Mouse (Mus musculus) intestine, embryonic 15.5 days (tissue): Measurements from ENCODE around the gene Ttc28. TPM values are rescaled to one million over a fixed set of nuclear protein-coding genes. Genes with fewer than 3 reads are reported as not detected.

Experiments used
- ATAC-seq: fragments of 200-750 bp; cut with Nextera tagmentation; 2 replicates; pipeline ENCODE4 v1.8.0; 2017; ENCODE audit warnings: moderate TSS enrichment, moderate library complexity
- H3K27ac ChIP-seq: fragments of 300-500 bp; sonication (generic); 2 replicates; pipeline ENCODE4 v1.5.1; 2015; ENCODE audit warnings: mild to moderate bottlenecking, inconsistent platforms
- H3K27me3 ChIP-seq: fragments of 300-500 bp; sonication (generic); replicated peaks from 2 replicates; pipeline ENCODE4 v1.6.1; 2015; ENCODE audit warnings: inconsistent platforms
- H3K36me3 ChIP-seq: fragments of 300-500 bp; sonication (generic); 2 replicates; pipeline ENCODE4 v1.6.1; 2015; ENCODE audit warnings: inconsistent platforms
- H3K4me1 ChIP-seq: fragments of 300-500 bp; sonication (generic); replicated peaks from 2 replicates; pipeline ENCODE4 v1.6.1; 2015; ENCODE audit warnings: inconsistent platforms
- H3K4me2 ChIP-seq: fragments of 300-500 bp; sonication (generic); replicated peaks from 2 replicates; pipeline ENCODE4 v1.6.1; 2015; ENCODE audit warnings: mild to moderate bottlenecking, inconsistent platforms
- H3K4me3 ChIP-seq: fragments of 300-500 bp; sonication (generic); replicated peaks from 2 replicates; pipeline ENCODE4 v1.5.1; 2015; ENCODE audit warnings: inconsistent platforms
- H3K9ac ChIP-seq: fragments of 300-500 bp; sonication (generic); 2 replicates; pipeline ENCODE4 v1.6.1; 2015; ENCODE audit warnings: inconsistent platforms
- H3K9me3 ChIP-seq: fragments of 300-500 bp; sonication (generic); 2 replicates; pipeline ENCODE4 v1.6.1; 2016; ENCODE audit warnings: inconsistent platforms
- WGBS: fragments of 180-500 bp; shearing (Covaris S2); methylation state at CpG from one replicate; pipeline ENCODE4 v1.1.7; 2015; 5-methylcytosine and 5-hydroxymethylcytosine counted together
- polyA plus RNA-seq: library from polyadenylated mRNA; unstranded; fragments of >200 nt; fragmentation: Nextera tagmentation; extraction: Ambion mirVana; gene quantifications from 2 replicates; pipeline ENCODE4 v1.2.1, GENCODE M21; 2015

The Ttc28 gene
- polyA plus RNA-seq, 1 experiment from 2014 or later = 6.9 TPM

GRCm38 (mm10) chr5:111220679-111221380, 341.2 kb downstream of the Ttc28 start:
- Histone ChIP-seq H3K4me1 (peaks cover 28% of the 10 kb centered on the region), H3K27ac (peak overlapping the region; percentile 54; the same call in 1 of the 2 replicates)
- WGBS = 58% methylated on average over 16 of the region's 16 CpGs

DNA sequence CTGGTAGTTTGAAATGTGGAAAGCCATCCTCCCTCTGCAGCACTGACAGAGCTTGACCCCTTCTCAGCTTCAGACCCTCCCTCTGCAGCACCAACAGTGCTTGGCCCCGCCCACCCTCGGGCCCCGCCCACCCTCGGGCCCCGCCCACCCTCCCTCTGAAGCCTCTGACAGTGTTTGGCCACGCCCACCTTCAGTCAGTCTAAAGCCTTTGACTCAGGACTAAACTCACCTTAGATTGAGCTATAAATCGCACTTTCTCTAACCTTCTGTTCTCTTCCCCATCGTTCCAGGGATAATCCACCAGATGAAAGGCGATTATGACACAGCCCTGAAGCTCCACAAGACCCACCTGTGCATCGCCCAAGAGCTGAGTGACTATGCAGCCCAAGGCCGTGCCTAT, 343.2 kb downstream of the Ttc28 start:
- Histone ChIP-seq H3K9me3 (no peaks in the 10 kb centered on the region), H3K9ac (no peak overlapping the region), H3K4me1 (peaks cover 24% of the 10 kb centered on the region), H3K4me2 (no peak overlapping the region), H3K27ac (no peak overlapping the region), H3K27me3 (no peaks in the 10 kb centered on the region), H3K4me3 (no peak overlapping the region), H3K36me3 (0 out of 2 replicates have a peak, but pooled peaks cover 7% of the 10 kb centered on the region)
- no peak for ATAC-seq
- WGBS = 43% methylated on average over 11 of the region's 11 CpGs

More at GRCm38 (mm10) chr5:111220679-111221380, 341.2 kb downstream of the Ttc28 start:
- H3K4me3 ChIP-seq = no peak overlapping the region
- no peak for ATAC-seq
- no peaks in the 10 kb centered on the region for H3K9me3 ChIP-seq
- no peaks in the 10 kb centered on the region for H3K27me3 ChIP-seq
- no peak overlapping the region for H3K4me2 ChIP-seq
- no peak overlapping the region for H3K9ac ChIP-seq
- 0 out of 2 replicates have a peak, but pooled peaks cover 7% of the 10 kb centered on the region for H3K36me3 ChIP-seq

DNA sequence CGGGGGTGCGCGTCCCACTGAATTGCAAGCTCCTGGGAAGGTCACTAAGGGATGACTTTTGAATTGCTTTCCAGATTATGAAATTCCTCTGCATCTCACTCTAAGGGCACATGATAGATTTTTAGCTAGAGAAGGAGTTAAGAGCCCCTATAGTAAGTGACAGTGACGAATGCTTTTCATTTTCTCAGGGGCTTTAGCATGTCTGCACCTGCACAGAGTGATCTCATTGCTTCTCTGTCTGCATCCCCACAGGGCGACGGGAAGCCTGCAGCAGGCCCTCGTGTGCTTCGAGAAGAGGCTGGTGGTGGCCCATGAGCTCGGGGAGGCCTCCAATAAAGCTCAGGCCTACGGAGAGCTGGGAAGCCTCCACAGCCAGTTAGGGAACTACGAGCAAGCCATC, 345.7 kb downstream of the Ttc28 start:
- 76% methylated on average over 11 of the region's 11 CpGs for WGBS
- H3K4me3 ChIP-seq = no peak overlapping the region
- H3K4me2 ChIP-seq = no peak overlapping the region
- no peaks in the 10 kb centered on the region for H3K9me3 ChIP-seq
- 0 out of 2 replicates have a peak, but pooled peaks cover 7% of the 10 kb centered on the region for H3K36me3 ChIP-seq
- no peak overlapping the region for H3K27ac ChIP-seq
- no peak for ATAC-seq
- H3K27me3 ChIP-seq = no peaks in the 10 kb centered on the region
- H3K4me1 ChIP-seq = peaks cover 33% of the 10 kb centered on the region
- no peak overlapping the region for H3K9ac ChIP-seq

DNA sequence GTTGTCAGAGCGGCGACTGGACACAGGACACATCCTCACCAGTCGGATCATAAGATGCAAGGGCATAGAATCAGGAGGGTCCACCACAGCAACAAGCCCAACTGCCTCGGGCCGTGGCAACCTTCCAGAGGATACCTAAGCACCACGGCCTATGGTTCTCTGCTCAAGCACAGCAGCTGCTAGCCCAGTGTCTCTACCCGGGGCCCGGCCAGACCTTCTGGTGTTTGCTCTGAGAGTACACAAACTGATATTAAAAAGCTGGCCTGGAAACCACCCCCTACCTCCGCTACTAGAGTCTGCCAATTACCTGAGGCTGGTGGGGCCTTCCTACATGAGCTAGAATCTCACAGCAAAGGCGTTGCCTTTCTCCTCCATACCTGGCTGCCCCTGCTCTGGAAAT, 346.9 kb downstream of the Ttc28 start:
- no peaks in the 10 kb centered on the region for H3K27me3 ChIP-seq
- no peak overlapping the region for H3K4me2 ChIP-seq
- H3K9ac ChIP-seq = no peak overlapping the region
- 0 out of 2 replicates have a peak, but pooled peaks cover 7% of the 10 kb centered on the region for H3K36me3 ChIP-seq
- ATAC-seq = no peak
- H3K27ac ChIP-seq = no peak overlapping the region
- H3K4me1 ChIP-seq = peaks cover 29% of the 10 kb centered on the region
- no peak overlapping the region for H3K4me3 ChIP-seq
- H3K9me3 ChIP-seq = no peaks in the 10 kb centered on the region
- WGBS = 70% methylated on average over 10 of the region's 10 CpGs

- peak overlapping the region; percentile 73 for H3K27ac ChIP-seq
- 0 out of 2 replicates have a peak, but pooled peaks cover 7% of the 10 kb centered on the region for H3K36me3 ChIP-seq
- no peak overlapping the region for H3K4me2 ChIP-seq
- WGBS = 28% methylated on average over 5 of the region's 5 CpGs
- ATAC-seq = no peak
- peaks cover 30% of the 10 kb centered on the region for H3K4me1 ChIP-seq
- no peaks in the 10 kb centered on the region for H3K27me3 ChIP-seq
- H3K9ac ChIP-seq = no peak overlapping the region
- H3K4me3 ChIP-seq = no peak overlapping the region
- H3K9me3 ChIP-seq = no peaks in the 10 kb centered on the region
Observed at GRCm38 (mm10) chr5:111227850-111228249, 348.2 kb downstream of the Ttc28 start.

GRCm38 (mm10) chr5:111228302-111229040, 348.9 kb downstream of the Ttc28 start:
- ATAC-seq = peak; percentile 67
- WGBS = 35% methylated on average over 14 of the region's 14 CpGs
- Histone ChIP-seq H3K9ac (no peak overlapping the region), H3K4me1 (peaks cover 35% of the 10 kb centered on the region), H3K27ac (peak overlapping the region; percentile 73), H3K4me3 (no peak overlapping the region), H3K4me2 (peak overlapping the region; percentile 22; the same call in 1 of the 2 replicates), H3K9me3 (no peaks in the 10 kb centered on the region), H3K36me3 (0 out of 2 replicates have a peak, but pooled peaks cover 5% of the 10 kb centered on the region), H3K27me3 (no peaks in the 10 kb centered on the region)

DNA sequence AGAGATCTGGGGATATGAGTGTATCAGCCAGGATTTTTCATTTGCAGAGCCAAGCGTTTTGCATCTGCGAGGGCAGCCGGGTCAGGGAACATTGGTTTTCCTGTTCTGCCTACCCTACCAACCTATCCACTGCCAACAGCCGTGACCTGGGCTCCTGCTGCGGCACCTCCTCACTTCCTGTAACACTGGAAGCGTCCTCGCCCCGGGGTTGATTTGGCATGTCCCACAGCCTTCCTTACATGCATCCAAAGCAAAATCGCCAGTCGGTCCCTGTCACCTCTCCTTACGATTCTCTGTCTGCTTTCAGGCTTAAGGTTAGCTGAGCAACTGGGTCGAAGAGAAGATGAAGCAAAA, 349.4 kb downstream of the Ttc28 start:
- Histone ChIP-seq H3K4me2 (no peak overlapping the region), H3K9me3 (no peaks in the 10 kb centered on the region), H3K36me3 (no peaks in the 10 kb centered on the region), H3K27me3 (no peaks in the 10 kb centered on the region), H3K27ac (peak overlapping the region; percentile 73), H3K9ac (no peak overlapping the region), H3K4me1 (peaks cover 35% of the 10 kb centered on the region), H3K4me3 (no peak overlapping the region)
- 58% methylated on average over 12 of the region's 12 CpGs for WGBS
- no peak for ATAC-seq

DNA sequence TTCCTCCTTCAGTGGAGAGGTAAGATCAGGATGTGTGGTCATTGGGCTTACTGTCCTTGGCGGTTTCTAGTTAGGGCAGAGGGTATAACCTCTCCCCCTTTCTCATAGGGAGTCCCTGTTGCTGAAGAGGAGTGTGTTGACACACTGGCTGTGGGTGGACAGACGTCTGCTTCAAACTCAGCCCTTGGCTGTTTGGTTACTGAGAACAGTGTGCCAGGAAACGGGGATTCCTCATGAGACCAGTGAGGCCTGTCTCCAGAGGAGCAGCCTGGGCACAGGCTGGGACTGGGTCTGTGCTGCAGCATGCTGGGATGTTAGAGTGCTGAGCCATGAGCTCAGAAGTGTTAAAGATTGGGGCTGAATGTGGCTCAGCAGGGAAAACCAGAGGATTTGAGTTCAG, 350.1 kb downstream of the Ttc28 start:
- Histone ChIP-seq H3K9me3 (no peaks in the 10 kb centered on the region), H3K27me3 (no peaks in the 10 kb centered on the region), H3K4me1 (peaks cover 35% of the 10 kb centered on the region), H3K9ac (no peak overlapping the region), H3K36me3 (no peaks in the 10 kb centered on the region), H3K4me2 (no peak overlapping the region), H3K27ac (peak overlapping the region; percentile 73; the same call in 1 of the 2 replicates), H3K4me3 (no peak overlapping the region)
- 49% methylated on average over 3 of the region's 3 CpGs for WGBS
- ATAC-seq = no peak

DNA sequence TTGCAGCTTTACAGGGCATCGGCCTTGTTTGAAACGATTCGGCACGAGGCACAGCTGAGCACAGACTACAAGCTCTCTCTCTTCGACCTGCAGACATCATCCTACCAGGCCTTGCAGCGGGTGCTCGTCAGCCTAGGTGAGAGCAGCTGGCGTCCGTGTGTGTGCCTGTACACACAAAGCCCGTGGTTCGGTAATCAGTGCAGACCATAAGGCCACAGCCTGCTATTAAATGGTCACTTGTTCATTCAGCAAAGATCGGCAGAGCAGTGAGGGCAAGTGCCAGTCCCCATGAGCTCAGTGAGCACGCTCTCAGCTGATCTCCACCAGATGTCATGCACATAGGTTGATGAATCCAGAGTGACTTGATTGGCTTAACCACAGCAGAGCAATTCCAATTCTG, 351.4 kb downstream of the Ttc28 start:
- Histone ChIP-seq H3K27ac (no peak overlapping the region), H3K4me2 (no peak overlapping the region), H3K4me3 (no peak overlapping the region), H3K27me3 (no peaks in the 10 kb centered on the region), H3K9ac (no peak overlapping the region), H3K9me3 (no peaks in the 10 kb centered on the region), H3K4me1 (peaks cover 35% of the 10 kb centered on the region), H3K36me3 (no peaks in the 10 kb centered on the region)
- 81% methylated on average over 13 of the region's 13 CpGs for WGBS
- no peak for ATAC-seq

DNA sequence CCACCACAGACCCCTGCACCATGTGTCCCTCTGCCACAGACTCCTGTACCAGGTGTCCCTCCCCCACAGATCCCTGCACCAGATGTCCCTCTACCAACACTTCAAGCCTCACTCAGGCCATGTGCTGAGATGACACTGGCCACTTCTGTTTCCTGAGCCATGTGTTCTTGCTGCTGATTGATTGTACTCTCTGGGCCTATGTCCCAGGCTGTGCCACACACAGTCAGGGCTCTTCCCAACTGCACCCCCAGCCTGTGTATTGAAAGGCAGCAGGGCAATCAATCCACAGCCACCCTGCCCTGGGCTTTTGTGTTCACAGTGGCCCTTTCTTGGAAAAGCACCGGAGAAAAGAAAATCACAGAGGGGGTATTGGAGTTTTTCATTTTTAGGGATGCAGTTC, 352.2 kb downstream of the Ttc28 start:
- Histone ChIP-seq H3K4me1 (peaks cover 35% of the 10 kb centered on the region), H3K36me3 (no peaks in the 10 kb centered on the region), H3K9me3 (no peaks in the 10 kb centered on the region), H3K4me2 (no peak overlapping the region), H3K4me3 (no peak overlapping the region), H3K9ac (no peak overlapping the region), H3K27me3 (no peaks in the 10 kb centered on the region), H3K27ac (no peak overlapping the region)
- WGBS = 70% methylated on average over 1 of the region's 1 CpGs
- no peak for ATAC-seq

DNA sequence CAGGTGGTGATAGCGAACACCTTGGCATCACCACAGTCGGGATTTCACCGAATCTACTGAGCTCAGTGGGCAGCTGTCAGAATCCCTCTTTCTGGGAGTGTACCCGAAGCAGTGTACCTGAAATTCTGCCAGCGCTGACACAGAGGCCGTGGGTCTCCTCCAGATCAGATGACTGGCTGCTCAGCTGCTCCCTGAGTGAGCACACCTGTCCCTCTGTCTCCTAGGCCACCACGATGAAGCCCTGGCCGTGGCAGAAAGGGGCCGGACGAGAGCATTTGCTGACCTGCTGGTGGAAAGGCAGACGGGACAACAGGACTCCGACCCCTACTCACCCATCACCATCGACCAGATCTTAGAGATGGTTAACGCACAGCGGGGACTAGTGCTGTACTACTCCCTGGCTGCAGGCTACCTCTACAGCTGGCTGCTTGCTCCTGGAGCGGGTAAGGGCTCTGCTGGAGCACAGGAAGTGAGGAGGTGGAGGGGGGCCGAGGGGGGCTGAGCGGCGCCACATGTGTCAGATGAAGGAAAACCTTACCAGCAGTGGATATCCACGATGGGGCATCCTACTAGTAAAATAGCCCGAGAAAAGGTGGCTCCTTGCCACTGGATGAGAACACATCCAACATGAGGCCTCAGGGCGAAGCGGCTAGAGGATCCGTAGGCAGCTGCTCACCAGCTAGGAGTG, 353.6 kb downstream of the Ttc28 start:
- Histone ChIP-seq H3K4me1 (peaks cover 24% of the 10 kb centered on the region), H3K27ac (no peak overlapping the region), H3K9ac (no peak overlapping the region), H3K9me3 (no peaks in the 10 kb centered on the region), H3K27me3 (no peaks in the 10 kb centered on the region), H3K4me3 (no peak overlapping the region), H3K4me2 (no peak overlapping the region), H3K36me3 (no peaks in the 10 kb centered on the region)
- no peak for ATAC-seq
- 65% methylated on average over 24 of the region's 24 CpGs for WGBS

DNA sequence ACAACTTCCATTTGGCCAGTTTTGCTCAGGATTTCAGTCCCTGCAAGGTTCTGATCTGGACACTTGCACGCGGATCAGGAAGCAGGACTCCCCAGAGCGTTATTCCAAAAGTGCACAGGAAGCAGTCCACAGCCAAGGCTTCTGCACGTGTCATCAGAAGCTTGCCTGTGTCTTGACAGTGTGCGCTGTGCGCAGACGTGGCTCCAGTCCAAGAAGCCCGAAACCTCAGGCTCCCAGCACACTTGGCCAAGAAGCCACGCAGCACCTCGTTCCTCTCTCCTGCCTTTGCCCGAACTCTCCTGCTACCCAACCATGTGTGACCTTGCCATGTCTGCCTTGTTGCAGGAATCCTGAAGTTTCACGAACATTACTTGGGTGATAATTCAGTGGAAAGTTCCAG, 355.5 kb downstream of the Ttc28 start:
- H3K27ac ChIP-seq = no peak overlapping the region
- H3K36me3 ChIP-seq = no peaks in the 10 kb centered on the region
- no peaks in the 10 kb centered on the region for H3K27me3 ChIP-seq
- no peak overlapping the region for H3K4me2 ChIP-seq
- no peaks in the 10 kb centered on the region for H3K9me3 ChIP-seq
- 74% methylated on average over 12 of the region's 12 CpGs for WGBS
- peaks cover 7% of the 10 kb centered on the region; the same call in 1 of the 2 replicates for H3K4me1 ChIP-seq
- no peak overlapping the region for H3K4me3 ChIP-seq
- ATAC-seq = no peak
- no peak overlapping the region for H3K9ac ChIP-seq
